Mouse (Mus musculus) G1E (cell line): ENCODE measurements around the gene Pdzd2.

Source experiments
- CTCF ChIP-seq: IDR thresholded peaks from 2 replicates; pipeline ENCODE4 v1.5.1; 2012; ENCODE audit warnings: low read depth, low read length, inconsistent platforms, mixed read lengths
- POLR2AphosphoS5 ChIP-seq: IDR thresholded peaks from 2 replicates; pipeline ENCODE4 v1.6.1; 2012; ENCODE audit warnings: low read depth, low read length, inconsistent platforms; ENCODE audit not compliant: insufficient replicate concordance

- TF ChIP-seq CTCF (no peak), POLR2AphosphoS5 (no peak)
These were observed 195.9 kb downstream of the Pdzd2 start for GRCm38 (mm10) chr15:12543686-12544325.
